Comparison of ENCODE assay signal across 16 mouse cellular contexts in genomic region chr3:100366447-100366846, GRCm38 (mm10).
"Had no signal": no experiment of that assay in that cellular context is flagged by ENCODE, and none has a peak within 500 bp of the region (broad histone marks: within the 10 kb centered on the region; RNA-seq: fewer than 3 reads in every experiment).

No protein-coding gene starts in this region.

- H3K36me3 ChIP-seq: limb, embryonic 12.5 days; liver, embryonic 13.5 days; lung, embryonic 15.5 days; midbrain, embryonic 12.5 days; neural tube, embryonic 15.5 days had no signal

- H3K9ac ChIP-seq: limb, embryonic 12.5 days; liver, embryonic 13.5 days; liver, postnatal 0 days; lung, embryonic 15.5 days; midbrain, embryonic 12.5 days; neural tube, embryonic 15.5 days had no signal

- H3K4me2 ChIP-seq: limb, embryonic 12.5 days; liver, embryonic 13.5 days; lung, embryonic 15.5 days; midbrain, embryonic 12.5 days; neural tube, embryonic 15.5 days had no signal

- ATAC-seq: hindbrain, embryonic 16.5 days; intestine, postnatal 0 days; liver, postnatal 0 days had no signal

- H3K9me3 ChIP-seq: limb, embryonic 12.5 days; liver, embryonic 13.5 days; lung, embryonic 15.5 days; midbrain, embryonic 12.5 days; neural tube, embryonic 15.5 days had no signal

- H3K27me3 ChIP-seq: limb, embryonic 12.5 days; lung, embryonic 15.5 days; midbrain, embryonic 12.5 days; neural tube, embryonic 15.5 days had no signal

- H3K27ac ChIP-seq: layer of hippocampus, adult 2 months; limb, embryonic 12.5 days; liver, embryonic 13.5 days; lung, embryonic 15.5 days; macrophage; midbrain, embryonic 12.5 days; neural tube, embryonic 15.5 days had no signal

- DNase-seq: liver; liver, embryonic 13.5 days; liver, postnatal 0 days; lung, postnatal 14 days; spleen, adult 18-20 months; thymus, adult 18-20 months; thymus, postnatal 14 days had no signal

- H3K4me3 ChIP-seq: layer of hippocampus, adult 2 months; limb, embryonic 12.5 days; liver, embryonic 13.5 days; lung, embryonic 15.5 days; midbrain, embryonic 12.5 days; myocyte; neural tube, embryonic 15.5 days had no signal

- H3K4me1 ChIP-seq: liver, embryonic 13.5 days; lung, embryonic 15.5 days; midbrain, embryonic 12.5 days; neural tube, embryonic 15.5 days had no signal
